Mouse (Mus musculus): ENCODE results near the gene Ube2h. TPM values are rescaled to one million over a fixed set of nuclear protein-coding genes. Genes with fewer than 3 reads are reported as not detected.
"Not testable (repeated sequence)": the region's sequence is repeated elsewhere in the genome, so short reads cannot be mapped to it uniquely, and the experiment has no call there.

Gene Ube2h
- polyA plus RNA-seq, 1 experiment from 2014 or later: 45.9 TPM

- Histone ChIP-seq H3K4me2 (ENCODE audit: low read depth, low read length) (no peak overlapping the region), H3K9ac (ENCODE audit: low read length) (no peak overlapping the region), H3K27me3 (ENCODE audit: control insufficient read depth, insufficient read depth, low read length) (no peaks in the 10 kb centered on the region), H3K4me1 (ENCODE audit: control insufficient read depth, insufficient read depth, low read length) (peaks cover 13% of the 10 kb centered on the region), H3K36me3 (ENCODE audit: control insufficient read depth, insufficient read depth) (no peaks in the 10 kb centered on the region), H3K4me3 (ENCODE audit: low read length) (no peak overlapping the region), H3K9me3 (replicated peaks; ENCODE audit: control insufficient read depth, low read length) (no peaks in the 10 kb centered on the region), H3K27ac (ENCODE audit: low read length) (no peak overlapping the region)
- WGBS: 54% methylated on average over 4 of the region's 4 CpGs
- ATAC-seq (replicated peaks; ENCODE audit: extremely low read depth, insufficient read depth, low FRiP score): no peak
Measured at GRCm38 (mm10) chr6:30332262-30332661, 27.9 kb upstream of the Ube2h start.

GRCm38 (mm10) chr6:30330706-30331105 lies 26.4 kb upstream of the Ube2h start:
- H3K27me3 ChIP-seq (ENCODE audit: control insufficient read depth, insufficient read depth, low read length): no peaks in the 10 kb centered on the region
- peaks cover 9% of the 10 kb centered on the region; the same call in 1 of the 2 replicates for H3K4me1 ChIP-seq (ENCODE audit: control insufficient read depth, insufficient read depth, low read length)
- WGBS: 72% methylated on average over 5 of the region's 5 CpGs

GRCm38 (mm10) chr6:30325932-30326501 lies 21.7 kb upstream of the Ube2h start:
- ATAC-seq (replicated peaks; ENCODE audit: extremely low read depth, insufficient read depth, low FRiP score): no peak
- Histone ChIP-seq H3K9ac (ENCODE audit: low read length) (no peak overlapping the region), H3K27ac (ENCODE audit: low read length) (peak overlapping the region; percentile 63), H3K9me3 (replicated peaks; ENCODE audit: control insufficient read depth, low read length) (no peaks in the 10 kb centered on the region), H3K4me3 (ENCODE audit: low read length) (no peak overlapping the region), H3K36me3 (ENCODE audit: control insufficient read depth, insufficient read depth) (no peaks in the 10 kb centered on the region), H3K4me2 (ENCODE audit: low read depth, low read length) (no peak overlapping the region), H3K4me1 (ENCODE audit: control insufficient read depth, insufficient read depth, low read length) (0 out of 2 replicates have a peak, but pooled peaks cover 2% of the 10 kb centered on the region), H3K27me3 (ENCODE audit: control insufficient read depth, insufficient read depth, low read length) (no peaks in the 10 kb centered on the region)
- 61% methylated on average over 4 of the region's 4 CpGs for WGBS

More at GRCm38 (mm10) chr6:30330706-30331105, 26.4 kb upstream of the Ube2h start:
- Histone ChIP-seq H3K4me3 (ENCODE audit: low read length) (no peak overlapping the region), H3K9ac (ENCODE audit: low read length) (no peak overlapping the region), H3K27ac (ENCODE audit: low read length) (no peak overlapping the region), H3K36me3 (ENCODE audit: control insufficient read depth, insufficient read depth) (no peaks in the 10 kb centered on the region), H3K9me3 (replicated peaks; ENCODE audit: control insufficient read depth, low read length) (no peaks in the 10 kb centered on the region), H3K4me2 (ENCODE audit: low read depth, low read length) (no peak overlapping the region)
- ATAC-seq (replicated peaks; ENCODE audit: extremely low read depth, insufficient read depth, low FRiP score): no peak

GRCm38 (mm10) chr6:30321002-30321401 lies 16.7 kb upstream of the Ube2h start:
- Histone ChIP-seq H3K4me2 (ENCODE audit: low read depth, low read length) (no peak overlapping the region), H3K27ac (ENCODE audit: low read length) (no peak overlapping the region)
- 52% methylated on average over 4 of the region's 4 CpGs for WGBS

GRCm38 (mm10) chr6:30319216-30319615 lies 14.9 kb upstream of the Ube2h start:
- no peak overlapping the region for H3K9ac ChIP-seq (ENCODE audit: low read length)
- no peak overlapping the region for H3K4me2 ChIP-seq (ENCODE audit: low read depth, low read length)
- no peaks in the 10 kb centered on the region for H3K36me3 ChIP-seq (ENCODE audit: control insufficient read depth, insufficient read depth)
- WGBS: 76% methylated on average over 5 of the region's 5 CpGs
- ATAC-seq (replicated peaks; ENCODE audit: extremely low read depth, insufficient read depth, low FRiP score): no peak
- H3K27ac ChIP-seq (ENCODE audit: low read length): no peak overlapping the region
- H3K4me3 ChIP-seq (ENCODE audit: low read length): no peak overlapping the region
- H3K27me3 ChIP-seq (ENCODE audit: control insufficient read depth, insufficient read depth, low read length): no peaks in the 10 kb centered on the region
- H3K9me3 ChIP-seq (replicated peaks; ENCODE audit: control insufficient read depth, low read length): no peaks in the 10 kb centered on the region
- no peaks in the 10 kb centered on the region for H3K4me1 ChIP-seq (ENCODE audit: control insufficient read depth, insufficient read depth, low read length)

More at GRCm38 (mm10) chr6:30321002-30321401, 16.7 kb upstream of the Ube2h start:
- Histone ChIP-seq H3K9ac (ENCODE audit: low read length) (no peak overlapping the region), H3K36me3 (ENCODE audit: control insufficient read depth, insufficient read depth) (no peaks in the 10 kb centered on the region), H3K4me3 (ENCODE audit: low read length) (no peak overlapping the region), H3K4me1 (ENCODE audit: control insufficient read depth, insufficient read depth, low read length) (no peaks in the 10 kb centered on the region), H3K27me3 (ENCODE audit: control insufficient read depth, insufficient read depth, low read length) (no peaks in the 10 kb centered on the region), H3K9me3 (replicated peaks; ENCODE audit: control insufficient read depth, low read length) (no peaks in the 10 kb centered on the region)
- ATAC-seq (replicated peaks; ENCODE audit: extremely low read depth, insufficient read depth, low FRiP score): no peak

GRCm38 (mm10) chr6:30312006-30312405 lies 7.7 kb upstream of the Ube2h start:
- Histone ChIP-seq H3K27ac (ENCODE audit: low read length) (no peak overlapping the region), H3K4me1 (ENCODE audit: control insufficient read depth, insufficient read depth, low read length) (peaks cover 8% of the 10 kb centered on the region), H3K4me3 (ENCODE audit: low read length) (no peak overlapping the region), H3K27me3 (ENCODE audit: control insufficient read depth, insufficient read depth, low read length) (no peaks in the 10 kb centered on the region), H3K4me2 (ENCODE audit: low read depth, low read length) (no peak overlapping the region), H3K9me3 (replicated peaks; ENCODE audit: control insufficient read depth, low read length) (0 out of 2 replicates have a peak, but pooled peaks cover 2% of the 10 kb centered on the region), H3K36me3 (ENCODE audit: control insufficient read depth, insufficient read depth) (no peaks in the 10 kb centered on the region), H3K9ac (ENCODE audit: low read length) (no peak overlapping the region)
- ATAC-seq (replicated peaks; ENCODE audit: extremely low read depth, insufficient read depth, low FRiP score): no peak
- WGBS: 50% methylated on average over 1 of the region's 1 CpGs

GRCm38 (mm10) chr6:30308751-30309150 lies 4.4 kb upstream of the Ube2h start:
- Histone ChIP-seq H3K9me3 (replicated peaks; ENCODE audit: control insufficient read depth, low read length) (0 out of 2 replicates have a peak, but pooled peaks cover 2% of the 10 kb centered on the region), H3K4me3 (ENCODE audit: low read length) (no peak overlapping the region), H3K9ac (ENCODE audit: low read length) (no peak overlapping the region), H3K4me2 (ENCODE audit: low read depth, low read length) (no peak overlapping the region), H3K27ac (ENCODE audit: low read length) (no peak overlapping the region), H3K27me3 (ENCODE audit: control insufficient read depth, insufficient read depth, low read length) (no peaks in the 10 kb centered on the region), H3K36me3 (ENCODE audit: control insufficient read depth, insufficient read depth) (no peaks in the 10 kb centered on the region), H3K4me1 (ENCODE audit: control insufficient read depth, insufficient read depth, low read length) (peaks cover 11% of the 10 kb centered on the region)
- no peak for ATAC-seq (replicated peaks; ENCODE audit: extremely low read depth, insufficient read depth, low FRiP score)
- 21% methylated on average over 4 of the region's 4 CpGs for WGBS

- ATAC-seq (replicated peaks; ENCODE audit: extremely low read depth, insufficient read depth, low FRiP score): no peak
- Histone ChIP-seq H3K9me3 (replicated peaks; ENCODE audit: control insufficient read depth, low read length) (no peaks in the 10 kb centered on the region), H3K9ac (ENCODE audit: low read length) (no peak overlapping the region), H3K27ac (ENCODE audit: low read length) (no peak overlapping the region), H3K27me3 (ENCODE audit: control insufficient read depth, insufficient read depth, low read length) (no peaks in the 10 kb centered on the region), H3K4me3 (ENCODE audit: low read length) (no peak overlapping the region), H3K4me1 (ENCODE audit: control insufficient read depth, insufficient read depth, low read length) (peaks cover 11% of the 10 kb centered on the region), H3K36me3 (ENCODE audit: control insufficient read depth, insufficient read depth) (no peaks in the 10 kb centered on the region), H3K4me2 (ENCODE audit: low read depth, low read length) (no peak overlapping the region)
- whole genome bisulfite sequencing: 18% methylated on average over 9 of the region's 9 CpGs
Measured at GRCm38 (mm10) chr6:30307691-30308090, 3.4 kb upstream of the Ube2h start.

- Histone ChIP-seq H3K4me1 (ENCODE audit: control insufficient read depth, insufficient read depth, low read length) (peaks cover 33% of the 10 kb centered on the region), H3K9ac (ENCODE audit: low read length) (peak overlapping the region; percentile 72), H3K4me3 (ENCODE audit: low read length) (peak overlapping the region; percentile 56), H3K27ac (ENCODE audit: low read length) (peak overlapping the region; percentile 95), H3K4me2 (ENCODE audit: low read depth, low read length) (peak overlapping the region; percentile 82)
- not testable (repeated sequence) for H3K9me3 ChIP-seq (replicated peaks; ENCODE audit: control insufficient read depth, low read length); H3K27me3 ChIP-seq (ENCODE audit: control insufficient read depth, insufficient read depth, low read length); H3K36me3 ChIP-seq (ENCODE audit: control insufficient read depth, insufficient read depth)
- ATAC-seq (replicated peaks; ENCODE audit: extremely low read depth, insufficient read depth, low FRiP score): peak; percentile 19
- under 1% methylated on average over 31 of the region's 66 CpGs for WGBS
Measured at GRCm38 (mm10) chr6:30303771-30304398, 454 bp downstream of the Ube2h start.

All from heart, embryonic 16.5 days (tissue).